Mouse (Mus musculus) gastrocnemius, postnatal 14 days (tissue): ENCODE measurements around the gene Pepd. TPM values are rescaled to one million over a fixed set of nuclear protein-coding genes. Genes with fewer than 3 reads are reported as not detected.
A peak's percentile ranks its signal among the peaks of the same experiment; 100 is the strongest.

Experiments
- DNase-seq: peaks from one replicate; pipeline ENCODE4 v3.0.0; 2021; ENCODE audit warnings: mixed read lengths
- intact Hi-C: fragments of 180-260 bp; cut with DNase I; formaldehyde crosslinking; loops from one replicate; pipeline ENCODE4 v1.15.1; 2025; ENCODE audit warnings: low total_unique reads
- microRNA-seq, 2 experiments: library from miRNA; unstranded; fragments of <30 nt; microRNA quantifications; one replicate each; pipeline ENCODE4 v1.2.0; 2021
- total RNA-seq, 2 experiments: library from RNA; stranded (reverse); gene quantifications; 2 replicates each; pipeline ENCODE4 v1.2.3; 2021

Gene Pepd
- total RNA-seq, 2 experiments from 2014 or later = 25.4 to 27.0 TPM

DNA sequence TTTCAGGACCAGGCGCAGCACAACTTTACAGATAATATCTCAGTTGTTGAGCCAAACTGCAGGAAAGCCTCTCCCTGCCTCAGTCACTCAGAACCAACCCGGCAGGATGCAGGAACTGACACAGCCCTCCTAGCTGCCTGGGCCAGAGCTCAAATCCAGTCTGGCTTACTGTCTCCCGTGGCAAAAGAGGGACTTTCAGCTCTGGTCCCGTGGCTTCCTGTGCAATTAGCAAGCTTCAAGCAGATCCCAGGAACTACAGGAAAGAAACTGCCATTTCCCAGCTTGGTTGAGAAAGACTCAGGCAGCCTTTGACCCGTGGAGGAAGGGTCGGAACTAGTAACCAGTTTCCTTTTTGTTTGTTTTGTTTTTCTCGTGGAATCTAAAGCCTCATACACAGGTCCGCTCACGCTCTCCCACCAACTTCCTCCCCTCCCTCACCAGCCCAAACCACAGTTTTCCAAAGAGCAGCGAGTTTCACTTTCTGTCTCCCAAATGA, 168.7 kb downstream of the Pepd start:
- intact Hi-C loops = no loop called here
- peak; percentile 30 for DNase-seq

DNA sequence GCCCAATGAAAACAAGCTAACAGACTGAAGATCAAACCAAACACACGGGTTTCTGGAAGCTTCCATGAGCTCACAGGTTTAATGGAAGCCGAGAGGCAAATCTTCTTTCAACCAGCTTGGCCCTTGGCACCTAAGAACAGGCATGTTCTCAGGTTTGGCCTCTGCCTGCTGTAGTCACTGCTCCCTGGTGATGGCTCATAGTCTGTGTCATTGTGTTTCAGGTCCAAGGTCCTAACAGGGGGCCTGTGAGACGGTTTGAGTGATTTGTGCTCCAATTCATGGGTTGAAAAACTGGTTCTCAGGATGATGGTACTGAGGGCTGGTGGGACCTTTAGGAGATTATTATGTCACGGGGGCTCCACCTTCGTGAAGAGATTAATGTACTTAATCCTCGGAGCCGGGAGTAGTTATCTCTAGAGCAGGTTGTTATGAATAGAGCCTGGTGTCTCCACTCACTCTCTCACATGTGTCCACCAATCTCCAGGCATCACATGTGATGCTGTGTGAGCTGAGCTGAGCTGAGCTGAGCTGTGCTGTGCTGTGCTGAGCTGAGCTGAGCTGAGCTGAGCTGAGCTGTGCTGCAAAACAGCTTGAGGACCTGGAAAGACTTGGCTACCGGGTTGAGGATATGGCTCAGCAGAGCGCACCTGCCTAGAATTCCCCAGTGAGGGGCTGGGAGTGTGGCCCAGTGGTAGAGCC, 169.4 kb downstream of the Pepd start:
- intact Hi-C loops = no loop called here
- DNase-seq = no peak

DNA sequence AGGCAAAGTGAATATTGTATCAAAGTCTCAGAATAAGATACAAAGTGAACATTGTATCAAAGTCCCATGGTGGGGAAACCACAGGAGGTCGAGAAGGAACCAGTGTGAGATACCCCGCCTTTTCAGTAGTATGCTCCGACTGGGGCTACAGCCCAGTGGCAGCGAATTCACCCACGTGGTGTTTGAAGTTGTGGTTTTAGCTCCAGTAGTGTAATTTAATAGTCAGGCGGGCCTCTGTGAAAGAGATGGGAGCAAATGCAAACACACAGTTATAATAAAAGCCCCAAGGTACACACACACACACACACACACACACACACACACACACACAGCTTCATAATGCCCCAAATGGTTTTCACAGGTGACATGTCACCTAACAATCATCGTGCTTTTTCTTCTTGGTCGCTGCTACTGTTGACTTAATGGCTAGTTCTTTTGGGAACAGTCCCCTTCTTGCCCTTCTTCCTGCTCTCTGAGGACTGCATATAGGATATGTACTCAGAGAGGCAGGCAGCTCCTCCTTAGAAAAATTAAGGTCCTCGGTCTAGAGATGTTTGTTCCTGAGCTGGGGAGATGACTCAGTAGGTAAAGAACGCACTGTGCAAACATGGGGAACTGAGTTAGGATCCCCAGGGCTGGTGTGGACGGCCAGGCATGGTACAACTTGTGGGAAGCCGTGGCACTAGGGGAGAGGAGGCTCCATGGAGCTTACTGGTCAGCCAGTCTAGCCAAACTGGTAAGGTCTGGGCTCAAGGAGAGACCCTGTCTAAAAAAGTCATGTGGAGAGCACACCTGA, 172.6 kb downstream of the Pepd start:
- intact Hi-C loops = no loop called here
- no peak for DNase-seq

DNA sequence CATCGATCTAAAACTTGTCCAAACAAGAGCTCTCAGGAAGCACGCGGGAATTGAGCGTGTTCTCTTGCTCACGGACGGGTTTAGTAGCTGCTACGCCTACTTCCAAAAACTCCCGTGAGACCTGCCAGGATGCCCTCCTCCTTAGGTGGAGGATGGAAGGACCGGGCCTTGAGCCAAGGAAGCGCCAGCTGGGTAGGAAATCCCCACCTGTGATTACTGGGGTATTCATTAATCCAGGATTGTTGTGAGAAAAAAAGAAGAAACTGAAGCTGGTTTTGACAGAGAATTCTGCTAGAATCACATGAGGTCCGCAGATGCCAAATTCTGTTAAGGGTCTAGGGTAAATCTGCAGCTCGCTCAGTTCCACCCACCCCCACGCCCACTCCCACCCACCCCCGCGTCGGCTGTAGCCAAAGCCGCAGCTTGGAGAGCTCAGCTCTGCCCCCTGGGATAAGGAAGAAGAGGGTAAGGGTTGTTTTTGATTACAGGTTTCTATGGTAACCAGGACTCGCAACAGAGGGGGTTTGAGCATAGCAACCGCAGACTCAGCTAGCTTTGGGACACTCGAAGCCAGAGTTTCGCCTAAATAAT, 174.2 kb downstream of the Pepd start:
- intact Hi-C loops = no loop called here
- peak; percentile 11 for DNase-seq

DNA sequence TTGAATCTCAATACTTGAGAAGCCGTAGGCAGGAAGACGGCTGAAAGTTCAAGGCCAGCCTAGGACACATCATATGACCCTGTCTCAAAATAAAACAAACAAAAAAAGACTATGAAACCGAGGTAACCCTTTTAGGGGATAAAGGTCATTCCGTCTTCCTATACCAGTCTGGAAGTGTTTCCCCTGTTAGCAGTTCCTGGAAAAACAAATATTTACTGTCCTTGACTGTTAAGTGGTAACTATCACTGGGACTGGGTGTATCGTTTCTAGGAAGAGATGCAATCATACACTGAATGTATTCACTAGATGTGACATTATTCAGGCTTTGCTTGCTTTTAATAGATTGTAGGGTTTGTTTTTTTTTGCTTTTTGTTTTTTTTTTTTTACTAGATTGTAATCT, 178.4 kb downstream of the Pepd start:
- DNase-seq = no peak

More for the DNA sequence above, 178.4 kb downstream of the Pepd start:
- intact Hi-C loops = no loop called here

Small RNAs within 50 kb of the gene (microRNA-seq; reads per million reads assigned to microRNA genes)
- gene Gm25033 = 0 reads per million in 2 experiments

Other genes starting within 250 kb of the Pepd start
- under 1 TPM; 0.13 to 0.66 TPM for gene Chst8, start 99.7 kb upstream of the Pepd start, total RNA-seq
- gene Cebpg, start 144.2 kb downstream of the Pepd start, total RNA-seq = 10 to 100 TPM; 24.5 to 30.4 TPM
- 1 to 10 TPM; 3.9 to 4.1 TPM for gene Cebpa, start 206.9 kb downstream of the Pepd start, total RNA-seq